Mouse (Mus musculus): ENCODE data around the gene Zdhhc14. TPM values are rescaled to one million over a fixed set of nuclear protein-coding genes. Genes with fewer than 3 reads are reported as not detected.
A peak's percentile ranks its signal among the peaks of the same experiment; 100 is the strongest.

The Zdhhc14 gene
- polyA plus RNA-seq, 1 experiment, result 2.4 TPM

DNA sequence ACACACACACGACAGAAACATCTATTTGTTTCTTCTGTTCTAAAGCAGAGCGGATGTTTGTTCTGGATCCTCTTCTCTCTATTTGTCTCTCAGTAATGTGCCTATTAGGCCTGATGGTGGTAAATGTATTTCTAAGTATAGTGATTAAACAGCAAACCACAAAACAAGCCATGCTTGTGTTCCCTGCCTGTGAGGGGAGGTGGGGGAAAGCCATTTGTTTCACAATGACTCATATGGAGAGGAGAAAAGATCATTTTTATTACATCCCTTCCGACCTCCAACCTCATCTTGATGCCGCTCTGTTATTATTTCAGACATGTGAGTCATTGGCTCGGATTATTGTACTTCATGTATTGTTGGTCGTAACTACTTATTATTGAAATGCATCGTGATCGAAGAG lies 149.1 kb downstream of the Zdhhc14 start:
- 67% methylated on average over 8 of the region's 8 CpGs for WGBS
- no peak for DNase-seq (ENCODE audit: low read depth, low spot score)

DNA sequence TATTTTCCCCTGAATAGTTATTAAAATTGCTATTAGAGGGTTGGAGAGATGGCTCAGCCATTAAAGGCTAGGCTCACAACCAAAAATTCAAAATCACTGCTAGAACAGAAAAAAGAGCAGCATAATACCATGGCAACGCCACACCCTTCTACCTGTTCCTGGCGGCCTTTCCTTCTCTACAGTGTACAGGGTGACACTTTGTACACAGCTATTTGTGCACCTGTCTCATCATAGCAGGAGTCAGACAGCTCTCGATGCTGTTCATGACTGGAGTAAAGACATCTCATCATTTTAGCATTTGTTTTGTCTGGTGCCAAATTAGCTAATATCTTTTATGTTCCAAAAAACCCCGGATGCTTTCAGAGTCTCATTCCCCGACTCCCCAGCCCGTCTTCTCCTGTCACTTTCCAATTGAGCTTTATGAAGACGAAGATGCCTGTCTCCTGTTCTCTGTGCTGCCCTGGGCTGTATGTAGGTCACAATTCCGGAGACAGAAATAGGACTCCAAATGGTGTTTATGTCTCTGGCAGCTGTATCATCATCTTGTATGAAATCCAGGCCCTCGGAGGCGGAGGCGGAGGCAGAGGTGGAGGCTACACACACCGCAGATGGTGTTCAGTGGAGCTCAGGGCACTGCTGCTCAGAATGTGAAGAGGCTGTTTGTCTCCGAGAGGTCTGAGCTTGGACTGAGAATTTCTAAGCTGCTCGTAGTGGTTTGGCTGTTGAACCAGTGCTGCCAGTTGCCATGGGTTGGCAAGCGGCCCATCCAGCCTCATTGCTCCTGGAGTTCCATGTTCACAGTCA lies 150.8 kb downstream of the Zdhhc14 start:
- no peak for DNase-seq (ENCODE audit: low read depth, low spot score)
- WGBS, result 60% methylated on average over 15 of the region's 15 CpGs

DNA sequence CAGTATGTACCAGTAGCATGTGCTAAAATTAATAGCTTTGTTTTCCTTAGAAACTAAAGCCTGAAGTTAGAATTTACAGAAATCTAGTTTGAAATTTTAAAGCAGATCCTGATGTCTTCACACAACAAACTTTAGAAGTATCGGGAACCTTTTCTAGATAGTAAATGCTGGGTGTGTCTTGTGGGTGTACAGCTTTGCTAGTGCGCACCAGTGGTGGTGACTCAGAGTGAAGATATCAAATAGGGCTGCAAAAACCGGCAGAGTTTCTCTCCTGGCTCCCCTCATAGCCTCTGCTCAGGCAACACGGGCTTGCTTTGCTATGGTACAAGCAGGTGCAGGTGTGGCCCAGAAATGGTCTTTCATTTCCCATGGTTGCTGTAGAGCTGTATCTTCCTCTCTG lies 157.8 kb downstream of the Zdhhc14 start:
- no peak for DNase-seq (ENCODE audit: low read depth, low spot score)
- 66% methylated on average over 4 of the region's 4 CpGs for WGBS

DNA sequence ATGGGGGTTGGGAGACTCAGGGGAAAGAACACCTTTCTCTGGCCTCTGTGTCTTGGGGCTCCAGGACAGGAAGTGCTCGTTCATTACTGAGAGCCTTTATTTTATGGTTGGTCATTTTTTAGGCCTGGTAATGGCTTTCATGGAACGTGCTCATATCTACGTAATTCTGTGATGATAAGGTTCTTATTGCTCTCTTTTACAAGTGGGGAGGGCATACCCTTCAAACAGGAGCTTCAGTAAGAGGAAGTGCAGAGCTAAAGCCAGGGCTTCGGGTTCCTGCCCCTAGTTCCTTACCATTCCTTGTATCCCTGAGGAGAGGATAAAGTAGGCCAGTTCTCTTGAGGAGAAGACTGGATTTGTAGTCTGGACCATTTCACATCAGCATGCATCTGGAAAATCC lies 158.3 kb downstream of the Zdhhc14 start:
- no peak for DNase-seq (ENCODE audit: low read depth, low spot score)
- WGBS, result 60% methylated on average over 4 of the region's 4 CpGs

DNA sequence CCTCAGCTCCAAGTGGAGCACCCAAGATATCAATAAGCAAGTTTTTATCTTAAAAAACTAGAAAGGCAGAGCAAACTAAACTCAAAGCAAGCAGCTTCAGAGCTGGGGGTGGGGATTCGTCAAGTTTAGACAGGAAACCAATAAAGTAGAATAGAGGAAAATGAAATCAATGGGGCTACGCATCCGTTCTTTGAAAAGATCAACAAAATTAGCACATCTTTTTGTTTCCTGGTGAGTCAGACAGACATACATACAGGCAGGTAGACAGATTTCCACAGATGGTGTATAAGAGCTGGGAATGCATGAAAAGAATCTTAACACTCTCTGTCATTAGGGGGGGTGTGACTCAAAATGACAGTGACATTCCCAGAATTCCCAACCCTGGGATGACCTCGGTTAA lies 159.2 kb downstream of the Zdhhc14 start:
- no peak for DNase-seq (ENCODE audit: low read depth, low spot score)
- WGBS, result 81% methylated on average over 4 of the region's 4 CpGs

DNA sequence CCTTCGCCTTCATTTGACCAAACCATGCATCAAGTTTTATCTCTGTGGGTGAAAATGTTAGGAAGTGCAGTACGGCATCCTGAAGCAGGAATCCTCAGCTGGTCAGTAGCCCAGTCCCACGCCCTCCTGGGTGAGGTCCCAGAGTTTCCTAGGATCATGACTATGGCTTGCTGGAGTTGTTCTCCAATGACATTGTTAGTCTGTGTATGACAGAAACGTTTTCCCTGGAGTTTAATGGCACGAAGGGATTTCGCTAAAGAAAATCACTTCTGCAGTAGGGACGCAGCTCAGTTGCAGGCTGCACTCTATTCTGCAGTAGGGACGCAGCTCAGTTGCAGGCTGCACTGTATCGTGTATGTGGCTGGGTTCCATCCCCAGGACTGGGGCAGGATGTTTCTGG lies 161.6 kb downstream of the Zdhhc14 start:
- WGBS, result 74% methylated on average over 9 of the region's 9 CpGs
- DNase-seq (ENCODE audit: low read depth, low spot score), result no peak

DNA sequence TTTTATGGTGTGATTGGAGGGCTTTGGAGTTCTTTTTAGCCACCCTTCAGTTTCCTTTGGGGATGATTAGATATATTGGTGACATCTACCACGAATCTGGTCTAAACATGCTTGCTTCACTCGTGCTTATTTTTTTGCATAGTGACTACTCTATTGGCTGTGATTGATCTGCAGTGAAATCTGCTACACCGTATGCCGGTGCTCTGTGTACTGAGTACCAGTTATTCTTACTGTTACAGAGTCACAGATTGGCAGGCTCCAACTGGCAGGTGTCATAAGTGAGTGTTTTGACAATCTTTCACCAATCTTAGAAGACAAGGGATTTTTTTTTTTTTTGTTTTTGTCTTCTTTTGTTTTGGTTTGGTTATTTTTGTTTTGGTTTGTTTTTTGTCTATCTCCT lies 163.2 kb downstream of the Zdhhc14 start:
- DNase-seq (ENCODE audit: low read depth, low spot score), result no peak
- 93% methylated on average over 4 of the region's 4 CpGs for WGBS

DNA sequence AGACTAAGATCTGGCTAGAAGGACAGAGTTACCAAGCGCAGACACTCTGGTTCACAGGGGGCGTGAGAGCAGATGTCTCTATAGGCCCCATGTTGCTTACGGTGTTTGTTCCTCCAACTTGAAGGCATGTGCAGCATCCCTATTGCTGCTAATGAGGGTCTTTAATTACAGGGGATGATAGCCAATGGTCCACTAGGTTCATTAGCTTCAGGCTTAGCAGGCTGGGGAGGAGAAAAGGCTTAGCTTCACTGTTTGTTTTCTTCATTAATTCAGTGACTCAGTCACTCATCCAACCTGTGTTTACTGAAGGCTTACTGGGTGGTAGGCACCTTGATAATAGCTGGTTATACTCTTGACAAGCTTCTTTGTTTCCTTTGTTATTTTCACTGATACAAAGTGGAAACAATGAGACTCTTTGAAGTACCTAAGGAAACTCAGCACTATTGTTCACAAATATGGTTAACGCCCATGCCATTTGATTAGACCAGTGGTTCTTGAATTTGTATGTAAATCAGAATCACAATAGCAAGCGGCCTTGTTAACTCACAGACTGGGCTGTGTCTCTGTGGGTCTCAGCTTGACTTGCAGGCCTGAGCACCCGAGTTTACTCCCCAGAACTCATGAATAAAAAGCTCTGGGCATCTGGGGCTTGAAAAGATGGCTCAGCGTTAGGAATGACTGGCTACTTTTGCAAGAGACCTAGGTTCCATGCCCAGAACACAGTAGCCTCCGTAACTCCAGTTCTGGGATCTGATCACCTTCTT lies 168.1 kb downstream of the Zdhhc14 start:
- no peak for DNase-seq (ENCODE audit: low read depth, low spot score)
- 75% methylated on average over 8 of the region's 8 CpGs for WGBS

DNA sequence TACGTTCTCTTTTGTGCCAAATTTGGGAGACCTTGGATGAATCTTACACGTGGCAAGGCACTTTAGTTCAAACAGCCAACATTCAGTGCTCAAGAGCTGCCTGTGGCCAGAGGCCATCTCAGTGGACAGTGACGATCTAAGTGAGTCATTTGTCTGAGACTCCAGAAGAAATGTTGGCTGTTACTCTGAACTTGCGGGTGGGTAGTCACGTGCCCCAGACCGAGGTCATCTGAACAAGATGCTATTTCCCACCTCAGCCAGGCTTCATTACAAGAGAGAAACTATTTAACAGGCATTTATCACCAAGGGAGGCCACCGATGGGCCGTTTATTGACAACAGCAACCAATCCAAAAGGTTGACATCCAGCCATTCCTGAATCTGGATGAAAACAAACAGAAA lies 174.3 kb downstream of the Zdhhc14 start:
- 68% methylated on average over 8 of the region's 8 CpGs for WGBS
- DNase-seq (ENCODE audit: low read depth, low spot score), result no peak

DNA sequence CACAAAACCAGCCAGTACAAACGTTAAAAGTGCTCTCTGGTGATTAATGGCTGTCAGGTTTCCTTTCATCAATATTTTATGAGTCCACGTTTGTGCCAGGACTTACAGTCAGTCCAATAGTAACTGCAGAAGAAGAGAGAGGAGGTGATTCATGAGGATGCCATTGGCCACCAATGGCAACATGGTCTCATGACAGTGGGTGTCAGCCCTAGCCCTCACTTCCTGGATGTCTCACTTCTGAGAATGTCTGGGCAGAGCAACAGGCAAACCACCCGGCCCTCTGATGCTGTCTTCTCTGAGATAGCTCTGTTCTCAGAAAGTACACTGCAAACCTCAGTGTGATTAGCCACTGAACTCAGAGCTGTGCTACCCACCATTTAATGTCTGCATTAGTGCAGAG lies 176.1 kb downstream of the Zdhhc14 start:
- DNase-seq (ENCODE audit: low read depth, low spot score), result no peak
- WGBS, result 39% methylated on average over 3 of the region's 3 CpGs

DNA sequence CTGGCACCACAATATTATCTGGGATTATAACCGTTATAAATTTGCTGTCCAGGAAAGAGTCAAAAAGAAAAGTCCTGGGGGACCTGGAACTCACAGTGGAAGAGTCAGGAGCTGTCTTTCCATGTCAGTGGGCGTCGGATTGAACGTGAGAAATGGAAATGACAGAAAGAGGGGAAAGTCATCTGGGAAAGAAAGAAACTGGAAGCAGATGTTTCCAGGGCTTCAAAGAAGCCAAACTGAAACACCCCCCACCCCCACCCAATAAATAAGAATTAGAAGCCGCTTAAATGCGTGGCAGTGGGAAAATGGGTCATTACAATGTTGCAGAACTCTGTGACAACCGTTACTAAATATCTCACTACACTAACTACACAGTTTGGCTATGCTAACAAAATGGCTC lies 176.6 kb downstream of the Zdhhc14 start:
- no peak for DNase-seq (ENCODE audit: low read depth, low spot score)
- WGBS, result 73% methylated on average over 7 of the region's 7 CpGs

DNA sequence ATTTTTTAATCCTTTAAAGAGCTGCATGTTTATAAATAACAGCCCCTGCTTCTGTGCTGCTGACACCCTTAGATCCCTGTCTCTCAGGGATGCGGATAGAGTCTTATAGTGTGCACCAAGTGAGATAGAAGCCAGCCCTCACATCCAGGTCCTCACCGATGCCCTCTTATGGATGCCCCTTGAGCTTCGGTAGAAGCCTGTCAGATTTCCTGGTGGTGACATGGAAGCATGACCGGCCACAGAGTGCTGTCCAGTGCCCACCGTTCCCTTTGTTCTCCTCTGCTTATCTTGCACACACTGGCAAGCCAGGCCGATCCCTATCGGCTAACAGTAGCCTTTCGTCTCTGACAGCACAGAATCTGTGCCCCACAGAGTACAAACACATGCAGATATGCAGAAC lies 183.6 kb downstream of the Zdhhc14 start:
- no peak for DNase-seq (ENCODE audit: low read depth, low spot score)

DNA sequence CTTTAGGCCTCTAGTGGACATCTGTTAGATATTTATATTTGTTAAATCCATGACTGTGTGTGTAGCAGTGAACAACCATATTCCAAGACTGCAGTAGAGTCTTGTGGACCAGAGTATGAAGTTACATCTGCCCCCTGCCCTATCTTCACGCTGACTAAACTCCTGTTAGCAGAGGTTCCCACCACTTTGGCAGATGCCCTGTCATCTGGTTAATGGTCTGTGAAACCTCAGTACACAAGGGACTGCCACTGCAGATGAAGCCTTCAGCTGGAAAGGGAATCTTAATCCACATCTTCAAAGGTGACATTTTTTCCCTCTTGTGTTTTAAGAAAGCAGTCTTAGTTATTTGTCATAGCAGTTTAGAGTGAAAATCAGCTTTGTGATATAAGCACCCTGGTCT lies 187.0 kb downstream of the Zdhhc14 start:
- 53% methylated on average over 1 of the region's 1 CpGs for WGBS
- DNase-seq (ENCODE audit: low read depth, low spot score), result no peak

More for the DNA sequence above, 183.6 kb downstream of the Zdhhc14 start:
- WGBS, result 85% methylated on average over 8 of the region's 8 CpGs

DNA sequence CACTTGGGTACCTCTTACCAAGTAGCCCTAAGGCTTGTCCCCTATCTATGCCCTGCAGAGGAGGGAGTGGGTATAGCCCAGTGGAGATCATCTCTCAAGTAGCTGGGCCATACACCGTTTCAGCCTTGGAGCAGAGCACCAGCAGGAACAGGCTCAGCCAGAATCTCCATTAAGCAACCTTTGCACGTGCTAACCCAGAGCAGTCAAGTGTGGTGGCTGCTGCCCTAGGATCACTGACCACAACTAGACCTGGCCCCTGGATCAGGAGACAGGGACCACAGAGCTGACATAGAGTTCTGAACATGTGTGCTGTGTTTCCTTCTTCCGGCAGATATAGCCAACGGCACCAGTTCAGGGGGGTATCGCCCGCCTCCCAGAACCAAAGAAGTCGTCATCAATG lies 193.0 kb downstream of the Zdhhc14 start:
- DNase-seq (ENCODE audit: low read depth, low spot score), result no peak
- 96% methylated on average over 7 of the region's 7 CpGs for WGBS

DNA sequence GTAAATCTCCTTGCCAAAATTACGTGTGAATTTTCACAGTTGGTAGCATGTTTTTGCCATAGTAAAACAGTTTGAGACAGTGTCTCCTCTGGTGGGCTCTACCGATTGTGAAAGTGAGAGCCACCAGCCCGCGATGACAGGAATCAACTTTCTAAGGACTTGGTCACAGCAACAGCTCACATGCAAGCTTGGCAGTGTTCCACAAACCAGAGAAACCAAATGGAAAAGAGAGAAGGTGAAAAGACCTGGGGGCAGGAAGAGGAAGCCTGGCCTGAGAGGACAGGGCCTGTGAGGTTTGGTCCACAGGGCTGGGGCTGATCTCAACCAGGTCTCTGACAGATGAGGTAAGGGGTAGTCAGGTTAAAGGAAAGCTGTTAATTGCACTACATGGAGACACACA lies 195.5 kb downstream of the Zdhhc14 start:
- WGBS, result 82% methylated on average over 4 of the region's 4 CpGs

DNA sequence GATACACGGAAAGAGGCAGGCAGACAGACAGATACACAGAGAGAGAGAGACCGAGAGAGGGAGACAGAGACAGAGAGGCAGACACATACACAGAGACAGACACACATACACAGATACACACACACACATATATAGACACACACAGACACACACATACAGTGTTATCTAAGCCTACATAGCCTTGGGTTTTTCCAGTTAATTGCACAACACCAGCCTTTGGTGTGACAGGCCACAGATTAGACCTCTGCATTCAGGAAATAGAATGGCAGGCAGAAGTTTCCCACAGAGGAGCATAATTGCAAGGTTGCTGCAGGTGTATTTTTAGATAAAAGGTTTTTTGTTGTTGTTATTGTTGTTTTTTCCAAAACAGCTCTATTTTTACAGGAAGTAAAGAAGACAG lies 195.9 kb downstream of the Zdhhc14 start:
- 84% methylated on average over 2 of the region's 2 CpGs for WGBS

More for the DNA sequence above, 195.5 kb downstream of the Zdhhc14 start:
- no peak for DNase-seq (ENCODE audit: low read depth, low spot score)

DNA sequence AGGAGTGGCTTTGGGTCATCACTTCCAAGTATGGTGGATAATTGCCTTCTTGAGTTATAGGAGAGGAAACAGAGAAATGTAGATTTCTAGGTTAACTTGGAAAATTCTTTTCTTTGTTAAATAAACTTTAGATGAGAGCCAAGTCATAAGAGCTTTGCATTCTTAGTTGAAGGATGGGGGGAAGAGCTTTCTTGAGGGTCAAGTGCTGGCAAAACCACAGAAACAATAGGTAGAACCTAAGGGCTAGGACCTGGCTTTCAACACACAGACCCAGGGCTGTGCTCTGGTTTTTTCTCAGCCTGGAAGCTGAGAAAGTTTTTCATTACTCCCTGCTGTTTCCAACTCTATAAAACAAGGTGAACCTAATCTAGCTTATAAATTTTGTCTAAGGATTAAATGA lies 196.3 kb downstream of the Zdhhc14 start:
- DNase-seq (ENCODE audit: low read depth, low spot score), result no peak

More for the DNA sequence above, 195.9 kb downstream of the Zdhhc14 start:
- DNase-seq (ENCODE audit: low read depth, low spot score), result no peak

DNA sequence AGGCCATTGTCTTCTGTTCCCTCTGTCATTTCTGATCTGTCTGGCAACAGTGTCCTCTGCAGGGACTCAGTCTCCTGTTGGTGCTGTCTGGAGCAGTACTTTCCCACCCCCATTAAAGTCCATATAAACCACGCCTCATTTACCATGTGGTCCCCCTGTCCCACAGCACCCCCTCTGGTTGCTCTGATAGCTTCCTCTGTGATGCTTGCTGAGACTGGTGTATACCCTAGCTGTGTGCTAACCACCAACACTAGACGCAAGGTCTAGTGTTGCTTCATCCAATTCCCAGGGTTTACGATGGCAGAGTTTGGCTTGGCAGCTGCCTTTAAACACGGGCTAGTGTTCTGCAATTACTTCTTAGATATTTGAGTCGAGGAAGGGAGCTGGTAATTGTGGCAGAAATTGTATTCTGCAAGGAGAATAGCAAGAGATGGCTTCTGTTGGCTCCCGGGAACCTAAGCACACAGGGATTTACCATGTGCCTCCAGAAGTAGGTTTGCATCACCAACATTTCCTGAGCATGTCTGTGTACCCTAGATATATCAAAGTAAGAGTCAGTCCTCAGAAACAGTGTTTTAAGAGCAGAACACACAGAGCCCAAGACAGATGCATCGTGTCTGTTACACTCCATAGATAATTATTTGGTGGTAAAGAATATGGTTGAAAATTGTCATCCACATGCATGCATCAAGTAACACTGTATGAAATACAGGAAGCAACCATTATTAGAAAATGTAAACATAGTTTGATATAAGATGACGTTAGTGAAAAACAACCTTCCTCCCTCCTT lies 198.6 kb downstream of the Zdhhc14 start:
- DNase-seq (ENCODE audit: low read depth, low spot score), result peak; percentile 4
- WGBS, result 56% methylated on average over 8 of the region's 8 CpGs

DNA sequence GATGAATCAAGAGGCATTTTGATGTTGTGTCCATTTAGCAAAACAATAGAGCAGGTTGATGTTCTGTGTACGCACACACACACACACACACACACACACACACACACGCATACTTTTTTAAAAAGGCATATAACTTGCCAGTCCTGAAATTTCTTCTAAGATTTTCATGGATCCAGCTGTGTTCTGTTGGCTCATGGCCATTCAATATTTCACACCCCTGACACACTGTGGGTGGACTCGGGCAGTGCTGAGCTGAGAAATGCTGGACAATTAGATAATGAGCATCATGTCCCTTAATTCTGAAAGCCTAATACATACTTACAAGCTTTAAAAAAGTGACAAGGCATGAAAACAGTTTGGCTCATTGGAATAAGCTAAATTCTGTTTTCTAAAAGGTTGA lies 200.3 kb downstream of the Zdhhc14 start:
- 79% methylated on average over 3 of the region's 3 CpGs for WGBS
- no peak for DNase-seq (ENCODE audit: low read depth, low spot score)

DNA sequence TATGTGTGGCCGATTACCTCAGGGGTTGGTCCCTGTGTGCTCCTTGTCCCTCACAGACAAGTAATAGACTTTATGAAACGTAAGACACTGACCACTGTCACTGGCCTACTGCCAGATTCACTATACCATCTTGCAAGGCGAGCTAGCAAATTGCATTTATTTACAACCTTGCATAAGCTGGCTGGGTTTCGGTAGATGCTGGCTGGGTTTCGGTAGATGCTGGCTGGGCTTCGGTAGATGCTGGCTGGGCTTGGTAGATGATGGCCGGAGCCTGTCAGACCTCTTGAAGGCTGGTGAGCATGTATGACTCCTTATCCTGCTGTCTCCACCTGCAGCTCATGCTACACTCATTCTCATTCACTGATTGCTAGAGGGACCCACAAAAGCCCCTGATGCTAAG lies 200.9 kb downstream of the Zdhhc14 start:
- WGBS, result 71% methylated on average over 7 of the region's 7 CpGs
- no peak for DNase-seq (ENCODE audit: low read depth, low spot score)
